Mouse (Mus musculus): ENCODE data around the gene Relch.

GRCm38 (mm10) chr1:105674763-105675162 lies 11.1 kb downstream of the Relch start:
- TF ChIP-seq CTCF (IDR thresholded peaks at IDR 0.05; ENCODE audit: control insufficient read depth, insufficient read depth, insufficient read length) (no peak), MAX (IDR thresholded peaks at IDR 0.05) (no peak), MYOD1 (IDR thresholded peaks at IDR 0.05; ENCODE audit: control insufficient read depth, insufficient read length, low read depth) (no peak), USF1 (IDR thresholded peaks at IDR 0.05; ENCODE audit: low read depth) (no peak), CEBPB (IDR thresholded peaks at IDR 0.05; ENCODE audit: low read depth) (no peak), MYOG (IDR thresholded peaks at IDR 0.05; ENCODE audit: control insufficient read depth, extremely low read depth, insufficient read length) (no peak)
